Mouse (Mus musculus) layer of hippocampus, adult 18-20 months (tissue): ENCODE data around the gene Rrn3. TPM values are rescaled to one million over a fixed set of nuclear protein-coding genes. Genes with fewer than 3 reads are reported as not detected.
"Not testable (repeated sequence)": the region's sequence is repeated elsewhere in the genome, so short reads cannot be mapped to it uniquely, and the experiment has no call there.

Source experiments
- DNase-seq, 2 experiments: peaks; one replicate each; pipeline ENCODE4 v3.0.0; 2022; ENCODE audit warnings: low spot score in 2 of 2
- total RNA-seq, 2 experiments: library from RNA; stranded (reverse); gene quantifications; 2 replicates each; pipeline ENCODE4 v1.2.3; 2021

Gene Rrn3
- total RNA-seq, 2 experiments from 2014 or later = 51.3 to 51.5 TPM

DNA sequence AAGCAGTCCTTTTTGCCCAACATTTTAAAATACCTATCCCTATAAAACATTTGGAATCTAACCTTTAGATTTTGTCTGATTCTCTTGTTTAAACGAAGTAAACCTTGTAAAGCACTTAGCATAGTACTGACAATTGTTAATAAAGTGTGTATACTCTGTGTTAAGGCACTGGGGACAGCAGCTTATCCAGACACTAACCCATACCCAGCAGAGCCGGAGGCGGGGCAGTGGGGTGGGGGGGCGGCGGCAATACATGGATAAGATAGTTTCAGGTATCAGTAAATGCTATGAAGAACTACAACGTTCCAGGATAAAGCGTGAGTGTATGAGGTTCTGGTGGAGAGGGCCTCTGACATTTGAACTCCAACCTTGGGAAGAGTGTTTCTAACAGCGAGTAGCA is 708 bp downstream of the Rrn3 start:
- no peak for DNase-seq

GRCm38 (mm10) chr16:13785932-13786331 is 5.4 kb downstream of the Rrn3 start:
- DNase-seq = no peak

DNA sequence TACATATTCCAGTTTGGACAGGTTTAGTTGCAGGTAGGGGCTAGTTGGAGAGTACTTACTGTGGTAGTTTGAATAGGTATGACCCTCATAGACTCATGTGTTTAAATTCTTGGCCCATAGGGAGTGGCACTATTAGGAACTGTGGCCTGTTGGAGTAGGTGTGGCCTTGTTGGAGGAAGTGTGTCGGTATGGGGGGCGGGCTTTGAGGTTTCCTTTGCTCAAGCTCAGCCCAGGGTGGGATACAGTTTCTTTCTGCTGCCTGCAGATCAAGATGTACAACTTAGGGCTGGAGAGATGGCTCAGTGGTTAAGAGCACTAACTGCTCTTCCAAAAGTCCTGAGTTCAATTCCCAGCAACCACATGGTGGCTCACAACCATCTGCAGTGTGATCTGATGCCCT is 12.9 kb downstream of the Rrn3 start:
- not testable (repeated sequence) for DNase-seq

- DNase-seq = no peak
These were observed 16.3 kb downstream of the Rrn3 start for GRCm38 (mm10) chr16:13796746-13797175.

GRCm38 (mm10) chr16:13801231-13801630 is 20.7 kb downstream of the Rrn3 start:
- no peak for DNase-seq

GRCm38 (mm10) chr16:13804666-13805065 is 24.2 kb downstream of the Rrn3 start:
- peak in 1 of 2 experiments; percentile 42 for DNase-seq

DNA sequence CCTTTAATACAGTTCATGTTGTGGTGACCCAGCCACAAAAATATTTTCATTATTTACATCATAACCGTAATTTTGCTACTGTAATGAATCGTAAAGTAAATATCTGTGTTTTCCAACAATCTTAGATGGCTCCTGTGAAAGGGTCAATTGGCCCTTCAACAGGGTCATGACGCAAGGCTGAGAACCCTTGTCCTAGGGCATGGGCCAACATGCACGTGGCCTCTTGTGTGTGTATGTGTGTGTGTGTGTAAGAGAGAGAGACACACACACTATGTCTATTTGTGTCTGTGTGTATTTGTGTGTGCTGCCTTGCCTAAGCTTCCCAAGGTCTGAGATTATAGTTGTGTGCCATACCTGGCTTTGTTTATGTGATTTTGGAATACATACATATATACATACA is 27.1 kb downstream of the Rrn3 start:
- no peak for DNase-seq

- DNase-seq = no peak
These were observed 27.9 kb downstream of the Rrn3 start for GRCm38 (mm10) chr16:13808410-13808809.

- DNase-seq = no peak
These were observed 31.6 kb downstream of the Rrn3 start for GRCm38 (mm10) chr16:13812152-13812551.

GRCm38 (mm10) chr16:13813200-13813599 is 32.7 kb downstream of the Rrn3 start:
- no peak for DNase-seq

GRCm38 (mm10) chr16:13818560-13819393 is 38.3 kb downstream of the Rrn3 start, which contains the start of gene Ntan1:
Gene Ntan1, plus strand, starts transcription at chr16:13818845.
- peak; percentile 94 to 97 for DNase-seq

DNA sequence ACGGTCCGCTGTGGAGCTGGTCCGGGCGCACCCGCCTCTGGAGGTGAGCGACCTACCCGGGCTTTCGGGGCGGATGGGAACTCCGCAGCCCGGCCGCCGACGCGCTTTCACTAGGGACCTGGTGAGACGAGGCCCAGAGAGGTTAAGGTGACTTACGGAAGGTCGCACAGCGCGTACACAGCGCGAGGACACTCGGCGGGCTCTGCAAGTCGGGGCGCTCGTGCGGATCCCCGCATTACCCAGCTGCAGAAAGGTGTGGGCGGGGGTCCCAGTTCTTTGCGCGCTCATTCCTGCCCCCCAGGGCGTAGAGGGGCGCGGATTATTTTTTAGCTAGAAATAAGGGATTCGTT is 38.9 kb downstream of the Rrn3 start:
- no peak for DNase-seq

DNA sequence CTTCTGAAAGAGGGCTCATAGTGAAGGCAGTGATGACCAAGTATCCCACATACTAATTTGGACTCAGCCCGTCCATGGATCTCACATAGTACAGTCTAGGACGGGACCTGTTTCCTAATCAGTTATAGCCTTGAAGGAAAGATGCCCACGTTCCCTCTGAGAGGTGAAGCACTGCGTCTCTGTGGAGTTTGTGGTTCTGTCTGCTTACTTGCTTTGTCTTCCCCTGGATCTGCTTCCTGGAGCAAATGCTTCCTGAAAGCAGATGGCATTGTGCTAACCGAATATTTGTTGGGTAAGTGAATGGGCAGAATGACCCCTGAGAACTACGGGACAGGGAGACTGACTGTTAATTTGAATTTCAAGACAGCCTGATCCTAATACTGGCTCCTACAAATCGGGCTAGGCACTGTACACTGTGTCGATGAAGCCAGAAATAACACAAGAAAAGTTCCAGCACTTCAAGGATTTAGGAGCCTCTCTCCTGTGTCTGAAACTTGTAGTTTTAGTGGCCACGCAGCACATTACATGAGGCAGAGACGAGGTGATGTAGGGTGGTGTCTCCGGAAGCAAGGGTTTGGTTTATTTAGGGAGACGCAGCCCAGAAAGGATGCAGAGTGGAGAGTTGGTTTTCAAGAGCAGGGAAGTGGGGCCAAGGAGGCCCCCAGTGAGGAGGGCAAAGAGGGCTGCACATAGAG is 39.4 kb downstream of the Rrn3 start:
- DNase-seq = no peak

DNA sequence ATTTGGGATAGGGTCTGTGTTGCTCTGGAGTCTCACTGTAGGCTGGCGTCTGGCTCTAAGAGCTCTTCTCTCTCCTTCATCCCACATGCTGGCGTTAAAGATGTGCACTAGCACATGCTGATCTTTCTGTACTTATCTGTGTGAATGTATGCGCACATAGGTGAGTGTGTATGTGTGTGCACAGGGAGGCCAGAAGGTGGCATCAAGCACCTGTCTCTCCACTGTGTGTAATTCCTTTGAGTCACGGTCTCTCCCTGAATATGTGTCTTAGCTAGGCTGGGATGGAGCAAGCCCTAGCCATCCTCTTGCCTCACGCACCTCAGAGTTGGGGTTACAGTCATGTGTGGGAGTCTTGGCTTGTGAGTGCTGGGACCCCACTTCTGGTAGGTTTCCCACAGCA is 40.3 kb downstream of the Rrn3 start:
- no peak for DNase-seq

- no peak for DNase-seq
These were observed 45.4 kb downstream of the Rrn3 start for GRCm38 (mm10) chr16:13825781-13826490.

- no peak for DNase-seq
These were observed 46.0 kb downstream of the Rrn3 start for GRCm38 (mm10) chr16:13826511-13826910.

DNA sequence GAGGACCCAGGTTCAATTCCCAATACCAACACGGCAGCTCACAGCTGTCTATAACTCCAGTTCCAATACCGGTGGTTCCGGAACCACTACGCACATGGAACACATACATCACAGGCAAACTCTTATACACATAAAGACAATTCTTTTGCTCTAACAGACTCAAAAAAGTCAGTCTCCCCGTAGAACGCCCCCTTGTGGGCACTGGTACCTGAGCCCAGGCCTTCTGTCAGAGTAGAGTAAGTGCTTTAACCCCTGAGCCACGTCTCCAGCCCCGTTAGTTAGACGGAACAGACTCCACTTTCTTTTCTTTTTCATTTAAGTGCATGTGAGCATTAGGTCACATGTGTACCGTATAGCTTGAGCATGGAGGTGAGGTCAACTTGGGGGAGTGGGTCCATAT is 49.9 kb downstream of the Rrn3 start:
- DNase-seq = no peak

DNA sequence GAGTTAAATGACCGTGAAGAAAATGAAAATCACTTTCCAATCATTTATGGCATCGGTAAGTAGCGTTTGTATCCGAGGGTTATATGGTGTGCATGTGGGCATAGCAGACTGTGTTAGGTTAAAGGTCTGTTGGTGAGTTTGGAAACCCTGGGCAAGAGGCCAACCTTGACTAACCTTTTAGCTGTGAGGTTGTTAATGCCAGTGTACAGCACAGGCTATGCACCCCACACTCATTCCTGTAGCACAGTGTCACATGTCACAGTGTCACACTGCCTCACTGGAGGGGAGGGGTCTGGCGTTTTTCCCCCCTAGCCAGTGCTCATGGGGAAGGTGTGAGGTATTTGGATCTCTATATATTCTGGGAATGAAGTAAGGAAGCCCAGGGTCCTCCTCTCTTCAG is 51.1 kb downstream of the Rrn3 start:
- DNase-seq = no peak

DNA sequence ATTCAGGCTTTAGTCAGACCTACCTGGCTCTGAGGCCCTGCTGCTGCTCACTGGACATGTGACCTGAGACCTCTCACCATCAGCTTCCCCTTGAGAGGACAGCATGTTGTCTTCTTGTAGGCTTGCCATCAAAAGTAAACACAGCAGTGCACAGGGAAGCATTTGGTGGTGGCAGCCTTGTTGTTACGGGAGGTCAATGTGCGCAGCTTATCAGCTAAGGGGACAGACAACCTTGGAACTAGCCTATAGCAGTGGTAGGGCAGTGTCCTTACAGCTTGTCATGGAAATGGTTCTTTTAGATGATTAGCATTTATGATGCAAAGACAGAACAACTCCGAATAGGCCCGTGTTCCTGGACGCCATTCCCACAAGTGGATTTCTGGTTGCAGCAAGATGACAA is 53.9 kb downstream of the Rrn3 start:
- no peak for DNase-seq

GRCm38 (mm10) chr16:13840056-13840455 is 59.5 kb downstream of the Rrn3 start:
- no peak for DNase-seq

GRCm38 (mm10) chr16:13840956-13841355 is 60.4 kb downstream of the Rrn3 start:
- no peak for DNase-seq

- DNase-seq = no peak
These were observed 64.5 kb downstream of the Rrn3 start for GRCm38 (mm10) chr16:13845031-13845430.
